Mouse (Mus musculus) erythroblast, embryonic 14.5 days (primary cell): ENCODE measurements around the gene Ccdc177.

Source experiments
- GATA1 ChIP-seq: IDR thresholded peaks from 2 replicates; pipeline ENCODE4 v1.6.1; 2012; ENCODE audit warnings: low read length, inconsistent platforms, mixed read lengths
- TAL1 ChIP-seq: IDR thresholded peaks from 3 replicates; pipeline ENCODE4 v1.6.1; 2012; ENCODE audit warnings: low read length, inconsistent platforms, mixed read lengths

GRCm38 (mm10) chr12:80728814-80729213, 31.7 kb downstream of the Ccdc177 start:
- TF ChIP-seq GATA1 (no peak), TAL1 (no peak)
